8 mouse cellular contexts compared by ENCODE assay signal in the genomic region with DNA sequence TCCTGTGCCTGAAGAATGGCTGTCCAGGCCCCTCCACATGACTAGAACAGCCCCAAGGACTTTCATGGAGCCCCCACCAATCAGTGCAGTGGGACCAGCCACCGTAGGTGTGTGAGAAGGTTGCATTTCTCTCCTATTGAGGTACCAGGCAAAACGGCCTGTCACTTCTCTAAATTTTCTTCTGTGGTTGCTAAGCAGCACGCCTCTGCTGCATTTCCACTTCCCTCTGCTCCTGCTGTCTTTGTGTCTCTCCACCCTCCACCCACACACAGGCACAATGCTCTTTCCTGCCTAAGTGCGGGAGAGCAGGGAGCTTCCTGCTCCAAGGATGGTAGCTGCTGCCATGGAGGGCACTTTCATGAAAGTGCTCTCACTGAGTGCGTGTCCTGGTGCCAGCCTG. TPM values are rescaled to one million over a fixed set of nuclear protein-coding genes. Genes with fewer than 3 reads are reported as not detected.
DNase-seq lines count a peak whose midpoint lies in the region; ATAC-seq lines count a peak whose summit lies in the region.

No protein-coding gene starts in this region.

- H3K4me3 ChIP-seq in forebrain, embryonic 10.5 days, result no peak overlapping the region
- no peak overlapping the region for H3K4me3 ChIP-seq in forebrain, embryonic 11.5 days (ENCODE audit: low read depth, low read length)
- no peak overlapping the region for H3K4me3 ChIP-seq in embryonic facial prominence, embryonic 12.5 days
- H3K4me3 ChIP-seq in midbrain, embryonic 10.5 days, result no peak overlapping the region

- no peak overlapping the region for H3K4me2 ChIP-seq in forebrain, embryonic 11.5 days (ENCODE audit: low read depth, low read length, severe bottlenecking)
- H3K4me2 ChIP-seq in embryonic facial prominence, embryonic 12.5 days (replicated peaks), result no peak overlapping the region

- ATAC-seq in forebrain, embryonic 11.5 days (replicated peaks; ENCODE audit: low FRiP score), result no peak
- ATAC-seq in embryonic facial prominence, embryonic 12.5 days (ENCODE audit: insufficient number of reproducible peaks, insufficient read depth, low FRiP score, low TSS enrichment), result 0 out of 2 replicates have a peak, but pooled peaks have one; percentile 37

- H3K27ac ChIP-seq in forebrain, embryonic 10.5 days, result peak overlapping the region; percentile 44; the same call in 1 of the 2 replicates
- H3K27ac ChIP-seq in forebrain, embryonic 11.5 days (ENCODE audit: low read depth, low read length), result no peak overlapping the region
- H3K27ac ChIP-seq in embryonic facial prominence, embryonic 12.5 days, result no peak overlapping the region; the same call in 1 of the 2 replicates
- H3K27ac ChIP-seq in midbrain, embryonic 10.5 days (replicated peaks), result peak overlapping the region; percentile 61

- DNase-seq in forebrain, embryonic 10.5 days (ENCODE audit: extremely low spot score, low spot score), result no peak
- DNase-seq in forebrain, embryonic 11.5 days (ENCODE audit: low spot score), result no peak
- peak; percentile 68 for DNase-seq in layer of hippocampus, adult 9-10 months (ENCODE audit: low spot score)
- DNase-seq in midbrain, embryonic 10.5 days (ENCODE audit: low spot score), result peak; percentile 15
- DNase-seq in adrenal gland, adult 18-20 months (ENCODE audit: low spot score in 2 of 2), result no peak
- DNase-seq in gastrocnemius, adult 18-20 months (ENCODE audit: low spot score), result no peak
- no peak for DNase-seq in kidney, adult 18-20 months

- 64% methylated on average over 5 of the region's 5 CpGs for WGBS in forebrain, embryonic 10.5 days
- 65% methylated on average over 5 of the region's 5 CpGs for WGBS in forebrain, embryonic 11.5 days
- 64% methylated on average over 5 of the region's 5 CpGs for WGBS in embryonic facial prominence, embryonic 12.5 days
- WGBS in midbrain, embryonic 10.5 days, result 61% methylated on average over 5 of the region's 5 CpGs

- H3K27me3 ChIP-seq in forebrain, embryonic 10.5 days (ENCODE audit: poor library complexity, severe bottlenecking), result no peaks in the 10 kb centered on the region
- no peaks in the 10 kb centered on the region for H3K27me3 ChIP-seq in forebrain, embryonic 11.5 days (ENCODE audit: control insufficient read depth, insufficient read depth, low read length)
- H3K27me3 ChIP-seq in embryonic facial prominence, embryonic 12.5 days, result no peaks in the 10 kb centered on the region
- H3K27me3 ChIP-seq in midbrain, embryonic 10.5 days (ENCODE audit: low read depth, poor library complexity, severe bottlenecking), result no peaks in the 10 kb centered on the region

- no peaks in the 10 kb centered on the region for H3K36me3 ChIP-seq in forebrain, embryonic 10.5 days (replicated peaks)
- H3K36me3 ChIP-seq in forebrain, embryonic 11.5 days (ENCODE audit: control insufficient read depth, insufficient read depth, low read length), result no peaks in the 10 kb centered on the region
- no peaks in the 10 kb centered on the region for H3K36me3 ChIP-seq in embryonic facial prominence, embryonic 12.5 days
- H3K36me3 ChIP-seq in midbrain, embryonic 10.5 days, result no peaks in the 10 kb centered on the region

- peaks cover 25% of the 10 kb centered on the region for H3K4me1 ChIP-seq in forebrain, embryonic 10.5 days
- no peaks in the 10 kb centered on the region for H3K4me1 ChIP-seq in forebrain, embryonic 11.5 days (replicated peaks; ENCODE audit: control insufficient read depth, insufficient read depth, low read length)
- H3K4me1 ChIP-seq in embryonic facial prominence, embryonic 12.5 days, result peaks cover 15% of the 10 kb centered on the region
- H3K4me1 ChIP-seq in midbrain, embryonic 10.5 days, result peaks cover 29% of the 10 kb centered on the region

- no peak overlapping the region for H3K9ac ChIP-seq in forebrain, embryonic 11.5 days (ENCODE audit: low read length)
- H3K9ac ChIP-seq in embryonic facial prominence, embryonic 12.5 days, result no peak overlapping the region

- no peaks in the 10 kb centered on the region for H3K9me3 ChIP-seq in forebrain, embryonic 10.5 days
- H3K9me3 ChIP-seq in forebrain, embryonic 11.5 days (ENCODE audit: control insufficient read depth, low read length), result no peaks in the 10 kb centered on the region
- no peaks in the 10 kb centered on the region for H3K9me3 ChIP-seq in embryonic facial prominence, embryonic 12.5 days
- H3K9me3 ChIP-seq in midbrain, embryonic 10.5 days (replicated peaks), result no peaks in the 10 kb centered on the region

RNA-seq across cellular contexts. Expression of a gene that starts 59.0 kb away (rescaled TPM):
- 17.9 and 19.1 TPM in 2 replicates for polyA plus RNA-seq in forebrain, embryonic 10.5 days (2016; fragmentation: Nextera tagmentation; extraction: Ambion mirVana)
- 21.9 and 22.4 TPM in 2 replicates for polyA plus RNA-seq in forebrain, embryonic 11.5 days (2014; fragmentation: Nextera tagmentation; extraction: Ambion mirVana)
- polyA plus RNA-seq in embryonic facial prominence, embryonic 12.5 days (2016; fragmentation: Nextera tagmentation; extraction: Ambion mirVana), result 22.5 and 25.3 TPM in 2 replicates
- polyA plus RNA-seq in midbrain, embryonic 10.5 days (2016; fragmentation: Nextera tagmentation; extraction: Ambion mirVana), result 14.9 and 17.2 TPM in 2 replicates
- 10 to 100 TPM; 19.8 to 24.9 TPM for total RNA-seq in adrenal gland, adult 18-20 months (2021)
- total RNA-seq in gastrocnemius, adult 18-20 months (2021), result 10 to 100 TPM; 23.7 to 24.0 TPM

Comparison
In these comparisons a context has a peak if more than half of its experiments do, and no peak if none do; other contexts are left out.
1. H3K27ac ChIP-seq: peak in forebrain, embryonic 10.5 days (single experiment) and midbrain, embryonic 10.5 days (single experiment); none in forebrain, embryonic 11.5 days (single experiment) and embryonic facial prominence, embryonic 12.5 days (single experiment).
2. DNase-seq: peak in layer of hippocampus, adult 9-10 months (single experiment) and midbrain, embryonic 10.5 days (single experiment); none in forebrain, embryonic 10.5 days (single experiment), forebrain, embryonic 11.5 days (single experiment), adrenal gland, adult 18-20 months (0 of 2), gastrocnemius, adult 18-20 months (single experiment) and kidney, adult 18-20 months (single experiment).